Mouse (Mus musculus) embryonic facial prominence, embryonic 12.5 days (tissue): Measurements from ENCODE around the gene Slc45a3. TPM values are rescaled to one million over a fixed set of nuclear protein-coding genes. Genes with fewer than 3 reads are reported as not detected.

Source experiments
- ATAC-seq: fragments of 200-750 bp; cut with Nextera tagmentation; 2 replicates; pipeline ENCODE4 v1.8.0; 2017; ENCODE audit not compliant: insufficient number of reproducible peaks, insufficient read depth, low FRiP score, low TSS enrichment
- H3K27ac ChIP-seq: fragments of 300-500 bp; sonication (generic); 2 replicates; pipeline ENCODE4 v1.5.1; 2016; ENCODE audit warnings: mild to moderate bottlenecking
- H3K27me3 ChIP-seq: fragments of 300-500 bp; sonication (generic); 2 replicates; pipeline ENCODE4 v1.6.1; 2016; ENCODE audit warnings: mild to moderate bottlenecking, moderate library complexity
- H3K36me3 ChIP-seq: fragments of 300-500 bp; sonication (generic); 2 replicates; pipeline ENCODE4 v1.6.1; 2016; ENCODE audit warnings: mild to moderate bottlenecking
- H3K4me1 ChIP-seq: fragments of 300-500 bp; sonication (generic); 2 replicates; pipeline ENCODE4 v1.6.1; 2016
- H3K4me2 ChIP-seq: fragments of 300-500 bp; sonication (generic); replicated peaks from 2 replicates; pipeline ENCODE4 v1.6.1; 2016; ENCODE audit warnings: mild to moderate bottlenecking, moderate library complexity
- H3K4me3 ChIP-seq: fragments of 300-500 bp; sonication (generic); 2 replicates; pipeline ENCODE4 v1.5.1; 2016; ENCODE audit warnings: mild to moderate bottlenecking
- H3K9ac ChIP-seq: fragments of 300-500 bp; sonication (generic); 2 replicates; pipeline ENCODE4 v1.6.1; 2016; ENCODE audit warnings: mild to moderate bottlenecking, moderate library complexity
- H3K9me3 ChIP-seq: fragments of 300-500 bp; sonication (generic); 2 replicates; pipeline ENCODE4 v1.6.1; 2016; ENCODE audit warnings: mild to moderate bottlenecking, moderate library complexity
- WGBS: fragments of 180-500 bp; shearing (Covaris S2); methylation state at CpG from one replicate; pipeline ENCODE4 v1.1.7; 2016; 5-methylcytosine and 5-hydroxymethylcytosine counted together
- polyA plus RNA-seq: library from polyadenylated mRNA; unstranded; fragments of >200 nt; fragmentation: Nextera tagmentation; extraction: Ambion mirVana; gene quantifications from 2 replicates; pipeline ENCODE4 v1.2.1, GENCODE M21; 2016

Gene Slc45a3
- polyA plus RNA-seq, 1 experiment from 2014 or later: 3.8 TPM

- no peaks in the 10 kb centered on the region for H3K36me3 ChIP-seq
- H3K4me1 ChIP-seq: no peaks in the 10 kb centered on the region
- H3K27ac ChIP-seq: no peak overlapping the region
- no peak overlapping the region for H3K9ac ChIP-seq
- H3K4me3 ChIP-seq: no peak overlapping the region
- H3K4me2 ChIP-seq: no peak overlapping the region
- 14% methylated on average over 5 of the region's 5 CpGs for WGBS
- no peak for ATAC-seq
- no peaks in the 10 kb centered on the region for H3K27me3 ChIP-seq
- H3K9me3 ChIP-seq: no peaks in the 10 kb centered on the region
These were observed 20.1 kb downstream of the Slc45a3 start for GRCm38 (mm10) chr1:131982907-131983306.

GRCm38 (mm10) chr1:131983806-131984205 lies 21.0 kb downstream of the Slc45a3 start:
- Histone ChIP-seq H3K4me3 (no peak overlapping the region), H3K9ac (no peak overlapping the region), H3K27me3 (no peaks in the 10 kb centered on the region), H3K9me3 (no peaks in the 10 kb centered on the region), H3K4me1 (no peaks in the 10 kb centered on the region), H3K36me3 (no peaks in the 10 kb centered on the region), H3K27ac (no peak overlapping the region), H3K4me2 (no peak overlapping the region)
- 85% methylated on average over 2 of the region's 2 CpGs for WGBS
- ATAC-seq: no peak

GRCm38 (mm10) chr1:131987432-131987831 lies 24.7 kb downstream of the Slc45a3 start:
- Histone ChIP-seq H3K36me3 (no peaks in the 10 kb centered on the region), H3K4me3 (no peak overlapping the region), H3K9ac (no peak overlapping the region), H3K4me2 (no peak overlapping the region), H3K4me1 (no peaks in the 10 kb centered on the region), H3K27ac (no peak overlapping the region), H3K9me3 (no peaks in the 10 kb centered on the region), H3K27me3 (no peaks in the 10 kb centered on the region)
- WGBS: 82% methylated on average over 15 of the region's 15 CpGs
- ATAC-seq: no peak

- Histone ChIP-seq H3K27ac (no peak overlapping the region), H3K9me3 (no peaks in the 10 kb centered on the region), H3K36me3 (no peaks in the 10 kb centered on the region), H3K9ac (no peak overlapping the region), H3K4me1 (no peaks in the 10 kb centered on the region), H3K27me3 (no peaks in the 10 kb centered on the region), H3K4me3 (no peak overlapping the region), H3K4me2 (no peak overlapping the region)
- WGBS: 64% methylated on average over 4 of the region's 4 CpGs
- no peak for ATAC-seq
These were observed 26.7 kb downstream of the Slc45a3 start for GRCm38 (mm10) chr1:131989476-131989875.

GRCm38 (mm10) chr1:131990083-131990760 lies 27.5 kb downstream of the Slc45a3 start:
- 80% methylated on average over 9 of the region's 9 CpGs for WGBS
- Histone ChIP-seq H3K4me2 (no peak overlapping the region), H3K36me3 (no peaks in the 10 kb centered on the region), H3K4me1 (no peaks in the 10 kb centered on the region), H3K4me3 (no peak overlapping the region), H3K27ac (no peak overlapping the region), H3K9ac (no peak overlapping the region), H3K27me3 (no peaks in the 10 kb centered on the region), H3K9me3 (no peaks in the 10 kb centered on the region)
- no peak for ATAC-seq

GRCm38 (mm10) chr1:131992561-131993001 lies 29.8 kb downstream of the Slc45a3 start:
- Histone ChIP-seq H3K4me1 (no peaks in the 10 kb centered on the region), H3K27me3 (no peaks in the 10 kb centered on the region), H3K4me2 (no peak overlapping the region), H3K27ac (no peak overlapping the region), H3K4me3 (no peak overlapping the region), H3K9ac (no peak overlapping the region), H3K36me3 (no peaks in the 10 kb centered on the region), H3K9me3 (no peaks in the 10 kb centered on the region)
- ATAC-seq: no peak
- 82% methylated on average over 7 of the region's 7 CpGs for WGBS

GRCm38 (mm10) chr1:131993169-131994040 lies 30.6 kb downstream of the Slc45a3 start:
- no peaks in the 10 kb centered on the region for H3K4me1 ChIP-seq
- no peaks in the 10 kb centered on the region for H3K27me3 ChIP-seq
- 86% methylated on average over 12 of the region's 12 CpGs for WGBS
- no peak overlapping the region for H3K9ac ChIP-seq
- H3K4me3 ChIP-seq: no peak overlapping the region
- no peak for ATAC-seq
- H3K27ac ChIP-seq: no peak overlapping the region
- no peak overlapping the region for H3K4me2 ChIP-seq
- H3K9me3 ChIP-seq: no peaks in the 10 kb centered on the region
- H3K36me3 ChIP-seq: no peaks in the 10 kb centered on the region

GRCm38 (mm10) chr1:131995062-131995461 lies 32.3 kb downstream of the Slc45a3 start:
- Histone ChIP-seq H3K27me3 (no peaks in the 10 kb centered on the region), H3K4me1 (no peaks in the 10 kb centered on the region), H3K27ac (no peak overlapping the region), H3K4me3 (no peak overlapping the region), H3K9ac (no peak overlapping the region), H3K4me2 (no peak overlapping the region), H3K36me3 (no peaks in the 10 kb centered on the region), H3K9me3 (no peaks in the 10 kb centered on the region)
- ATAC-seq: no peak
- WGBS: 38% methylated on average over 4 of the region's 4 CpGs

GRCm38 (mm10) chr1:132000506-132000905 lies 37.7 kb downstream of the Slc45a3 start:
- Histone ChIP-seq H3K4me2 (no peak overlapping the region), H3K9me3 (no peaks in the 10 kb centered on the region), H3K4me1 (peaks cover 5% of the 10 kb centered on the region; the same call in 1 of the 2 replicates), H3K4me3 (no peak overlapping the region), H3K27me3 (no peaks in the 10 kb centered on the region), H3K27ac (no peak overlapping the region), H3K9ac (no peak overlapping the region), H3K36me3 (no peaks in the 10 kb centered on the region)
- no peak for ATAC-seq

- no peak overlapping the region for H3K4me3 ChIP-seq
- no peaks in the 10 kb centered on the region for H3K9me3 ChIP-seq
- H3K27me3 ChIP-seq: no peaks in the 10 kb centered on the region
- H3K27ac ChIP-seq: no peak overlapping the region
- 77% methylated on average over 4 of the region's 4 CpGs for WGBS
- no peaks in the 10 kb centered on the region for H3K36me3 ChIP-seq
- H3K4me1 ChIP-seq: peaks cover 9% of the 10 kb centered on the region; the same call in 1 of the 2 replicates
- no peak overlapping the region for H3K4me2 ChIP-seq
- H3K9ac ChIP-seq: no peak overlapping the region
- no peak for ATAC-seq
These were observed 39.1 kb downstream of the Slc45a3 start for GRCm38 (mm10) chr1:132001880-132002330.

- Histone ChIP-seq H3K4me3 (no peak overlapping the region), H3K4me1 (peaks cover 9% of the 10 kb centered on the region; the same call in 1 of the 2 replicates), H3K36me3 (no peaks in the 10 kb centered on the region), H3K27ac (no peak overlapping the region), H3K4me2 (no peak overlapping the region), H3K9ac (no peak overlapping the region), H3K27me3 (no peaks in the 10 kb centered on the region), H3K9me3 (no peaks in the 10 kb centered on the region)
- ATAC-seq: no peak
- WGBS: 72% methylated on average over 2 of the region's 2 CpGs
These were observed 40.3 kb downstream of the Slc45a3 start for GRCm38 (mm10) chr1:132003111-132003510.

GRCm38 (mm10) chr1:132003817-132004216 lies 41.0 kb downstream of the Slc45a3 start:
- H3K27ac ChIP-seq: no peak overlapping the region
- 26% methylated on average over 1 of the region's 1 CpGs for WGBS
- H3K27me3 ChIP-seq: no peaks in the 10 kb centered on the region
- no peaks in the 10 kb centered on the region for H3K9me3 ChIP-seq
- no peak overlapping the region for H3K9ac ChIP-seq
- no peaks in the 10 kb centered on the region for H3K36me3 ChIP-seq
- ATAC-seq: no peak
- H3K4me2 ChIP-seq: no peak overlapping the region
- H3K4me3 ChIP-seq: no peak overlapping the region
- H3K4me1 ChIP-seq: peaks cover 9% of the 10 kb centered on the region; the same call in 1 of the 2 replicates
